Mouse (Mus musculus): ENCODE results near the gene Gm14459.
"Not testable (repeated sequence)": the region's sequence is repeated elsewhere in the genome, so short reads cannot be mapped to it uniquely, and the experiment has no call there.

Gm14459 gene

GRCm38 (mm10) chrX:8524854-8525253, at the start of gene Gm14459:
Gene Gm14459, minus strand, starts transcription at chrX:8524954.
- in situ Hi-C loops (cut with MboI; ENCODE audit: low sequenced_read_pairs) = no loop called here

DNA sequence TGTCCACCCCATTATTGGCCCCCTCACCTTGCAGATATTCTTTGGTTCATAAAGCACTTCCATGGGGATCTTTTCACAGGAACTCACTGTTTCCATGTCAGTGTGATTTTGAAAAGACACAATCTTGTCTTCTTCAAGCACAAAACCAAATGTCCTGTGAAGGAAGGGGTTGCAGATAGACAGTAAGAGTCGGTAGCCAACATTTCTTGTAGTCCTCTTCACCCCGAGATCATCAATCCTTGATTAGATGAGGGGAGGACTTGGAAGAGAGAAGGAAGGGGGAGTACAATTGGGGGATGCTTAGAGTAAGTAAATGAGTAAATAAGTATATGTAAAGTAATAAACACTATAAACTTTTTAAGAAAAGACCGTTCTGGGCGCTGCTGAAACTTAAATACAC, 23.4 kb upstream of the Gm14459 start, which contains the start of gene Ssxb6:
Gene Ssxb6, minus strand, starts transcription at position 101 of the 400 bp plus-strand sequence.
- in situ Hi-C loops (cut with MboI; ENCODE audit: low sequenced_read_pairs) = not testable (repeated sequence)
